Mouse (Mus musculus) midbrain, embryonic 16.5 days (tissue): ENCODE results near the gene Tagap1. TPM values are rescaled to one million over a fixed set of nuclear protein-coding genes. Genes with fewer than 3 reads are reported as not detected.

ENCODE experiments used
- polyA plus RNA-seq: library from polyadenylated mRNA; unstranded; fragments of >200 nt; fragmentation: Nextera tagmentation; extraction: Ambion mirVana; gene quantifications from 2 replicates; pipeline ENCODE4 v1.2.1, GENCODE M21; 2015

Tagap1 gene
- polyA plus RNA-seq, 1 experiment from 2014 or later: 56.1 TPM

Other genes with a start within 250 kb of the Tagap1 start
- gene Ezr, start 178.4 kb downstream of the Tagap1 start, polyA plus RNA-seq: 31.9 and 36.8 TPM in 2 replicates
- 63.2 and 69.3 TPM in 2 replicates for gene Rsph3b, start 12.5 kb downstream of the Tagap1 start, polyA plus RNA-seq
- 66.0 and 76.3 TPM in 2 replicates for gene Rnaset2b, start 9.5 kb upstream of the Tagap1 start, polyA plus RNA-seq
- 0.24 and 0.44 TPM in 2 replicates for gene Gm49721, start 17.7 kb upstream of the Tagap1 start, polyA plus RNA-seq
- 0.48 TPM in 1 of 2 replicates, not detected in the other for gene Gm1604a, start 64.4 kb upstream of the Tagap1 start, polyA plus RNA-seq
- 19.6 and 22.1 TPM in 2 replicates for gene Rps6ka2, start 209.0 kb upstream of the Tagap1 start, polyA plus RNA-seq